Mouse (Mus musculus): Measurements from ENCODE around the gene Nt5c1a.
A peak's percentile ranks its signal among the peaks of the same experiment; 100 is the strongest.

- TF ChIP-seq CTCF (conservative IDR thresholded peaks at IDR 0.05; ENCODE audit: low read length) (peak; percentile 63), NANOG (IDR thresholded peaks at IDR 0.05; ENCODE audit: borderline replicate concordance, low read length) (no peak)
Observed at GRCm38 (mm10) chr4:123155004-123155403, 46.3 kb upstream of the Nt5c1a start.

All from E14TG2a.4 (cell line).